Mouse (Mus musculus) stomach, postnatal 0 days (tissue): ENCODE results near the gene 4930503B20Rik. TPM values are rescaled to one million over a fixed set of nuclear protein-coding genes. Genes with fewer than 3 reads are reported as not detected.

Experiments
- ATAC-seq: fragments of 200-750 bp; cut with Nextera tagmentation; 2 replicates; pipeline ENCODE4 v1.8.0; 2017; ENCODE audit not compliant: low FRiP score, low TSS enrichment
- DNase-seq: peaks from one replicate; pipeline ENCODE4 v3.0.0-alpha.2; 2016; ENCODE audit warnings: low spot score
- H3K27ac ChIP-seq: fragments of 300-500 bp; sonication (generic); replicated peaks from 2 replicates; pipeline ENCODE4 v1.5.1; 2014; ENCODE audit warnings: mild to moderate bottlenecking, control low read depth
- H3K27me3 ChIP-seq: fragments of 300-500 bp; sonication (generic); 2 replicates; pipeline ENCODE4 v1.6.1; 2014; ENCODE audit warnings: low read length; ENCODE audit not compliant: control insufficient read depth, insufficient read depth
- H3K36me3 ChIP-seq: fragments of 300-500 bp; sonication (generic); 2 replicates; pipeline ENCODE4 v1.6.1; 2014; ENCODE audit warnings: low read length, mixed read lengths; ENCODE audit not compliant: control insufficient read depth, insufficient read depth
- H3K4me1 ChIP-seq: fragments of 300-500 bp; sonication (generic); replicated peaks from 2 replicates; pipeline ENCODE4 v1.6.1; 2014; ENCODE audit warnings: antibody characterized with exemption; ENCODE audit not compliant: control insufficient read depth, insufficient read depth
- H3K4me2 ChIP-seq: fragments of 300-500 bp; sonication (generic); replicated peaks from 2 replicates; pipeline ENCODE4 v1.6.1; 2014; ENCODE audit warnings: low read depth, mild to moderate bottlenecking, control low read depth, moderate library complexity
- H3K4me3 ChIP-seq: fragments of 300-500 bp; sonication (generic); 2 replicates; pipeline ENCODE4 v1.5.1; 2014; ENCODE audit warnings: low read depth, low read length, control low read depth
- H3K9ac ChIP-seq: fragments of 300-500 bp; sonication (generic); 2 replicates; pipeline ENCODE4 v1.6.1; 2014; ENCODE audit warnings: mild to moderate bottlenecking, low read length, control low read depth, mixed read lengths
- H3K9me3 ChIP-seq: fragments of 300-500 bp; sonication (generic); 2 replicates; pipeline ENCODE4 v1.6.1; 2016; ENCODE audit warnings: low read length; ENCODE audit not compliant: control insufficient read depth
- CTCF ChIP-seq: IDR thresholded peaks from 2 replicates; pipeline ENCODE4 v1.5.1; 2016; ENCODE audit warnings: antibody characterized with exemption, low read depth, mild to moderate bottlenecking, moderate library complexity
- EP300 ChIP-seq: optimal IDR thresholded peaks from 2 replicates; pipeline ENCODE3; 2016; ENCODE audit warnings: antibody characterized with exemption
- WGBS: fragments of 180-500 bp; shearing (Covaris S2); extraction: QIAGEN DNeasy Blood & Tissue Kit; methylation state at CpG from one replicate; pipeline ENCODE4 v1.1.7; 2014; 5-methylcytosine and 5-hydroxymethylcytosine counted together
- polyA plus RNA-seq: library from polyadenylated mRNA; unstranded; fragments of >200 nt; fragmentation: Nextera tagmentation; extraction: Ambion mirVana; gene quantifications from 2 replicates; pipeline ENCODE4 v1.2.1, GENCODE M21; 2015

The 4930503B20Rik gene
- polyA plus RNA-seq, 1 experiment from 2014 or later: not detected

GRCm38 (mm10) chr3:146658061-146658639, 7.0 kb upstream of the 4930503B20Rik start:
- H3K9ac ChIP-seq: no peak overlapping the region
- no peaks in the 10 kb centered on the region for H3K36me3 ChIP-seq
- no peaks in the 10 kb centered on the region for H3K4me1 ChIP-seq
- ATAC-seq (no peak), DNase-seq (no peak)
- WGBS: 93% methylated on average over 1 of the region's 1 CpGs
- no peak overlapping the region for H3K4me2 ChIP-seq
- no peaks in the 10 kb centered on the region for H3K9me3 ChIP-seq
- no peaks in the 10 kb centered on the region for H3K27me3 ChIP-seq
- no peak overlapping the region for H3K4me3 ChIP-seq
- no peak overlapping the region for H3K27ac ChIP-seq
- TF ChIP-seq CTCF (no peak), EP300 (no peak)

DNA sequence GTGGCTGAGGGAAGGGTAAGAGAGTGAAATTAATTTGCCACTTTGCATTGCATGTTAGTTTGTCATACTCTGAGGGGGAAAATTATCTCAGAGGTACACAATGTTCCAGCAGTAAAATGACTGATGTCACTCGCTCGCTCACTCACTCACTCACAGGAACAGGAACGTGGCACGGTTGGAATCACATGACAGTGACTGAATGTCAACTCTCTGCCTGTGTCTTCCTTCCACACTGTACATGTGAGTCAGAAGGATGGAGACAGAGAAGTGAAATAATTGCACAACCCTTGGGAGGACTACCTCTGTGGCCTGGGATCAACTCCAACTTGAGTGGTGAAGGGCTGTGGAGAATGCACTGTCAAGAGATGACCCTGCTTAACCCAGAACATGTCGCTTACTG, 6.3 kb upstream of the 4930503B20Rik start:
- 79% methylated on average over 5 of the region's 5 CpGs for WGBS
- TF ChIP-seq EP300 (no peak), CTCF (no peak)
- ATAC-seq (0 out of 2 replicates have a peak, but pooled peaks have one; percentile 26), DNase-seq (no peak)
- H3K4me2 ChIP-seq: no peak overlapping the region
- H3K36me3 ChIP-seq: no peaks in the 10 kb centered on the region
- H3K27ac ChIP-seq: no peak overlapping the region
- no peaks in the 10 kb centered on the region for H3K4me1 ChIP-seq
- H3K27me3 ChIP-seq: no peaks in the 10 kb centered on the region
- H3K9me3 ChIP-seq: no peaks in the 10 kb centered on the region
- H3K9ac ChIP-seq: no peak overlapping the region
- H3K4me3 ChIP-seq: no peak overlapping the region

GRCm38 (mm10) chr3:146655111-146655577, 4.0 kb upstream of the 4930503B20Rik start:
- Histone ChIP-seq H3K9ac (no peak overlapping the region), H3K36me3 (no peaks in the 10 kb centered on the region), H3K27me3 (no peaks in the 10 kb centered on the region), H3K9me3 (no peaks in the 10 kb centered on the region), H3K4me3 (no peak overlapping the region), H3K4me1 (no peaks in the 10 kb centered on the region), H3K27ac (no peak overlapping the region), H3K4me2 (no peak overlapping the region)
- WGBS: 57% methylated on average over 2 of the region's 2 CpGs
- no peak for TF ChIP-seq EP300
- TF ChIP-seq CTCF: no peak
- DNase-seq: no peak
- ATAC-seq: no peak

DNA sequence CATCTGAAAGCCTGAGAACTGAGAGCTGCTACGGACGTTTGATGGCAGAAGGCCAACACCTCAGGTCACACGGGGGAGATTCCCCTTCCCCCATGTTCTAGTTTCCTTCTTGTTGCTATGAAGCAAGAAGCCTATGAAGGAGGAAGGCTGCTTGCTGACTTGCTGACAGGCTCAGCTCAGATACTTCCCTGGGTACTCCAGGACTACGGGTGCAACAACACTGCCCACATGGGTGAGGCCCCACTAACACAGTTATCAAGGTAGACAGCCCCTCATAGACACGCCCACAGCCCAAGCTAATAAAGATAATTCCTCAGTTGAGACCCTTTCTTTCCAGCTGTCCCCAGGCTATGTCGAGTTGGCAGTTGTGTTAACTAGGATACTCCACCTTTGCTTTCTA, 2.6 kb upstream of the 4930503B20Rik start:
- no peaks in the 10 kb centered on the region for H3K27me3 ChIP-seq
- ATAC-seq: no peak
- H3K9me3 ChIP-seq: no peaks in the 10 kb centered on the region
- H3K9ac ChIP-seq: no peak overlapping the region
- H3K27ac ChIP-seq: no peak overlapping the region
- WGBS: 62% methylated on average over 6 of the region's 6 CpGs
- H3K4me3 ChIP-seq: no peak overlapping the region
- no peak overlapping the region for H3K4me2 ChIP-seq
- no peaks in the 10 kb centered on the region for H3K4me1 ChIP-seq
- TF ChIP-seq EP300: no peak
- TF ChIP-seq CTCF: no peak
- no peaks in the 10 kb centered on the region for H3K36me3 ChIP-seq
- no peak for DNase-seq

DNA sequence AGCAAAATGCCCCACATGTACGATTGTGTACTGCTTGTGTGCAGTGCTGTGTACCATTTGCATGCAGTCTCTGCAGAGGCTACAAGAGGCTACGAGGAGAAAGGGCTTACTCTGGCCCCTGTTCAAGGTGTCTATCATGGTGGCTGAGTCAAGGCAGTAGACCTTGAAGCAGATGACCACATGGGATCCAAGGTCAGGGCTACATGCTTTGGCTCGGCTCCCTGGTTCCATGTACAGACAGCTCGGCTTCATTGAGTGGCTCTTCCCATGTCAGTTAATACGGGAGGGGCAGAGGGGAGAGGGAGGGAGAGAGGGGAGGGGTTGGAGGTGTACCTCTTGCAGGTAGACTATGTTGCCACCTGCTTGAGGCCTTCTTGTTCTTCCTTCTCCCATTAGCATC, 1.3 kb upstream of the 4930503B20Rik start:
- Histone ChIP-seq H3K36me3 (no peaks in the 10 kb centered on the region), H3K4me1 (no peaks in the 10 kb centered on the region), H3K9me3 (no peaks in the 10 kb centered on the region), H3K4me2 (no peak overlapping the region), H3K27ac (no peak overlapping the region), H3K4me3 (no peak overlapping the region), H3K27me3 (no peaks in the 10 kb centered on the region), H3K9ac (no peak overlapping the region)
- TF ChIP-seq CTCF: no peak
- no peak for TF ChIP-seq EP300
- DNase-seq: no peak
- 83% methylated on average over 5 of the region's 5 CpGs for WGBS
- no peak for ATAC-seq

DNA sequence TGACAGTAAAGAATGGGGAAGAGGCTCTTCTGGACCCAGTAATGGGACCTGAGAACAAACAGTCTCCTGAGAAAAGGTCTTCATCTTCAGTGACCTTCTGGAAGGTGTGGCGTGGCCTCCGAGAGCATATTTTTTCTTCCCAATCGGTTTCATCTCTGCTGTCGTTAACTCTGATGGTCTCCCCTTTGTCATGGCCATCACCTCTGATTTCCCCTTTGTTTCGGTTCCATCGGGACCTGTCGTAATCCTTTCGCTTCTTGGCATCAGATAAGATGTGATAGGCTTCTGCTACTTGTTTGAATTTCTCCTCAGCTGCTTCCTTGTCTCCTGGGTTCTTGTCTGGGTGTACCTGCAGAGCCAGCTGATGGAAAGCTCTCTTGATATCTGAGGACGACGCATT, 401 bp downstream of the 4930503B20Rik start:
- no peak overlapping the region for H3K4me2 ChIP-seq
- no peak for DNase-seq
- H3K9ac ChIP-seq: no peak overlapping the region
- no peak for ATAC-seq
- H3K4me1 ChIP-seq: no peaks in the 10 kb centered on the region
- H3K9me3 ChIP-seq: no peaks in the 10 kb centered on the region
- H3K4me3 ChIP-seq: no peak overlapping the region
- no peaks in the 10 kb centered on the region for H3K27me3 ChIP-seq
- H3K36me3 ChIP-seq: no peaks in the 10 kb centered on the region
- WGBS: 88% methylated on average over 10 of the region's 10 CpGs
- no peak overlapping the region for H3K27ac ChIP-seq
- TF ChIP-seq EP300: no peak
